Mouse (Mus musculus) lung, embryonic 14.5 days (tissue): ENCODE measurements at regions not wholly inside any gene's neighbourhood (a gene's known extent, or its start where the extent isn't known, plus 50 kb on each side); places are given as distances from the start of the nearest gene placed in this dataset.

Experiments used
- ATAC-seq: fragments of 200-750 bp; cut with Nextera tagmentation; 2 replicates; pipeline ENCODE4 v1.8.0; 2017; ENCODE audit warnings: mild to moderate bottlenecking, moderate TSS enrichment, moderate library complexity; ENCODE audit not compliant: insufficient read depth
- DNase-seq: peaks from one replicate; pipeline ENCODE4 v3.0.0-alpha.2; 2015
- H3K27ac ChIP-seq: fragments of 300-500 bp; sonication (generic); 2 replicates; pipeline ENCODE4 v1.5.1; 2014; ENCODE audit warnings: low read depth, mild to moderate bottlenecking, moderate library complexity
- H3K27me3 ChIP-seq: fragments of 300-500 bp; sonication (generic); 2 replicates; pipeline ENCODE4 v1.6.1; 2014; ENCODE audit warnings: low read length, control low read depth; ENCODE audit not compliant: insufficient read depth
- H3K36me3 ChIP-seq: fragments of 300-500 bp; sonication (generic); 2 replicates; pipeline ENCODE4 v1.6.1; 2014; ENCODE audit warnings: control low read depth; ENCODE audit not compliant: insufficient read depth
- H3K4me1 ChIP-seq: fragments of 300-500 bp; sonication (generic); 2 replicates; pipeline ENCODE4 v1.6.1; 2014; ENCODE audit warnings: antibody characterized with exemption, control low read depth; ENCODE audit not compliant: insufficient read depth
- H3K4me2 ChIP-seq: fragments of 300-500 bp; sonication (generic); 2 replicates; pipeline ENCODE4 v1.6.1; 2014; ENCODE audit warnings: mild to moderate bottlenecking
- H3K4me3 ChIP-seq: fragments of 300-500 bp; sonication (generic); 2 replicates; pipeline ENCODE4 v1.5.1; 2014; ENCODE audit warnings: low read depth, low read length
- H3K9ac ChIP-seq: fragments of 300-500 bp; sonication (generic); 2 replicates; pipeline ENCODE4 v1.6.1; 2014
- H3K9me3 ChIP-seq: fragments of 300-500 bp; sonication (generic); 2 replicates; pipeline ENCODE4 v1.6.1; 2016; ENCODE audit warnings: low read depth, low read length, control low read depth
- CTCF ChIP-seq: IDR thresholded peaks from 2 replicates; pipeline ENCODE4 v1.5.1; 2016; ENCODE audit warnings: antibody characterized with exemption, low read depth
- WGBS: fragments of 180-500 bp; shearing (Covaris S2); extraction: QIAGEN DNeasy Blood & Tissue Kit; methylation state at CpG from one replicate; pipeline ENCODE4 v1.1.7; 2014; 5-methylcytosine and 5-hydroxymethylcytosine counted together

DNA sequence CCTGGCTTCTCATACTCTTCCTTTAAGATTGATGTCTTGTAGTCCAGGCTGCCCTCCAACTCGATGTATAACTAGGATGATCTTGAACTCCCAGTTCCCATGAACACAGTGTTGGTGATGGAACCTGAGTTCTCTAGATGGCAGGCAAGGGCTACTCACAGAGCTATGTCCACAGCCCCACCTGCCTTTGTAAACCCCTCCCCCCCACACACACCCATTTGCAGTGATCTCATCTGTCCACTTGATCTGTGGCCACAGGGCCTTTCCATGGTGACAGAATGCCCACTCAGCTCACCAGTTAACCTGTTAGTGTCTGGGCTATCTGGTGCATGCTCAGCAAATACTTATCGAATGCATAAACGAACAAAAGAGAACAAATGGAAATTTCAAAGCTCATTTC lies 176.4 kb downstream of the Nucb2 start:
- Histone ChIP-seq H3K27me3 (no peaks in the 10 kb centered on the region), H3K4me1 (no peaks in the 10 kb centered on the region), H3K4me2 (no peak overlapping the region), H3K9ac (no peak overlapping the region), H3K27ac (no peak overlapping the region), H3K9me3 (no peaks in the 10 kb centered on the region), H3K4me3 (no peak overlapping the region), H3K36me3 (no peaks in the 10 kb centered on the region)
- DNase-seq (no peak), ATAC-seq (no peak)
- 41% methylated on average over 3 of the region's 3 CpGs for WGBS
- TF ChIP-seq CTCF: no peak

GRCm38 (mm10) chr7:116681268-116681667 lies 177.1 kb downstream of the Nucb2 start:
- Histone ChIP-seq H3K9me3 (no peaks in the 10 kb centered on the region), H3K27me3 (no peaks in the 10 kb centered on the region), H3K27ac (no peak overlapping the region), H3K4me2 (no peak overlapping the region), H3K9ac (no peak overlapping the region), H3K4me3 (no peak overlapping the region), H3K36me3 (no peaks in the 10 kb centered on the region), H3K4me1 (no peaks in the 10 kb centered on the region)
- DNase-seq: no peak
- ATAC-seq: no peak
- 22% methylated on average over 8 of the region's 8 CpGs for WGBS
- no peak for TF ChIP-seq CTCF

DNA sequence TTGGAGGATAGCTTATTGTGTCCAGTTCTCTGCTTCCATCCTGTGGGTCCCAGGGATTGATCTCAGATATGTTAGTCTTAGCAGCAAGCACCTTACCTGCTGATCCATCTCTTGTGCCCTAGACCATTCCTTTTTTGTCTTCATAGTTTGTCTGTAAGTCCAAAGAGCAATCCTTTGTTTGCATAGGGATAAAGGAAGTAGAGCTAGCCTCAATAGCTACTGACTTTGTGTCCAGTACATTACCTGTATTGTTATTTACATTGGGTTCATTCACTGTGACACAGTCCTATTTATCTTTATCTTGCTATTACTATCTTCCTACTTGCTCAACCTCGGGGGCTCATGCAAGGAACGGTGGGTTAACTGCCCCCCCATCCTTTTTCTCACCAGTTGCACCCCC lies 196.2 kb downstream of the Nucb2 start:
- Histone ChIP-seq H3K36me3 (no peaks in the 10 kb centered on the region), H3K9ac (no peak overlapping the region), H3K4me3 (no peak overlapping the region), H3K27me3 (no peaks in the 10 kb centered on the region), H3K9me3 (no peaks in the 10 kb centered on the region), H3K4me1 (no peaks in the 10 kb centered on the region), H3K4me2 (no peak overlapping the region), H3K27ac (no peak overlapping the region)
- 62% methylated on average over 2 of the region's 2 CpGs for WGBS
- no peak for TF ChIP-seq CTCF
- ATAC-seq: no peak
- DNase-seq: no peak

DNA sequence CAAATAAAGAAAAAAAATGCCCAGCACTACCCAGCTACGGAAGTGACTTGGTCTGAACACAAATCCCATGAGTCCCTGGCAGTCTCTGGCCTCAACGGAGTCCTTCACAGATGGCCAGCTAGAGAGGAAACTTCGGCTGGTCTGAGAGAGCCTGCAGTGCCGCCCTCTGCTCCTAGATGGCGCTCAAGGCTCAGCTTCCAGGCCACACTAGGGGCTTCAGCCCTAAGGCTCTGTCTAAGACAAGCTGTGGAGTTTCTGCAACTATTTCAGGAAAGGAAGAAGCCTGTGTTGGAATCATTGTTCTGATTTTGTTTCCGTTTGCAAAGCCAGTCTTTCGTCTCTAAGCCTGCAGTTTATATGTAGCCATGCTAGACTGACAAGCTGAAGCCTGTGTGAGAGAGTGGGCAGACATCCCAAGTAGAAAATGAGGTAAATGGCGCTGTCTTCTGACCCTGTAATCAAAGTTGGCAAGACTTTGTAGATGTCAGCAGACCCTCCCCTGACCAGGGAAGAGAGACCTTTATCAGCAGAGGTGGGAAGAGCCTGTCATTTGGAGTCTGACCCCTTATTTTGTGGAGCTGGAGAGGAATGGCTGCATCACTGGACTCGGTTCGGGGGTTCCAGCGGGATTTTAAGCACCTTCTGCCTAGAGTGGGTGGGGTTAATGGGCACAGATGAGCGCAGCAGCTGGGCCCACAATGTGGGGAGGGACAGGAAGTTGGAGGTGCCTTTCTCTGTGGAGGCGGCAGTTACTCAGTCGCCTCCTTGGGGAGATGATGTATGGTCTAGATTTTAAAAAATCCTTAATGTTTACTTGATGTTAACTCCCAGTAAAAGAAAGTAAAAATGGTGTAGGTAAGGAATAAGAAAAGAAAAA lies 197.5 kb downstream of the Nucb2 start:
- H3K27ac ChIP-seq: no peak overlapping the region

GRCm38 (mm10) chr7:116702596-116702995 lies 198.4 kb downstream of the Nucb2 start:
- Histone ChIP-seq H3K4me1 (no peaks in the 10 kb centered on the region), H3K27me3 (no peaks in the 10 kb centered on the region), H3K36me3 (no peaks in the 10 kb centered on the region), H3K9ac (no peak overlapping the region), H3K9me3 (no peaks in the 10 kb centered on the region), H3K27ac (no peak overlapping the region), H3K4me2 (no peak overlapping the region), H3K4me3 (no peak overlapping the region)
- DNase-seq (no peak), ATAC-seq (no peak)
- peak; percentile 34 for TF ChIP-seq CTCF
- 78% methylated on average over 2 of the region's 2 CpGs for WGBS

More for the DNA sequence above, 197.5 kb downstream of the Nucb2 start:
- Histone ChIP-seq H3K36me3 (no peaks in the 10 kb centered on the region), H3K4me1 (no peaks in the 10 kb centered on the region), H3K9me3 (no peaks in the 10 kb centered on the region), H3K9ac (no peak overlapping the region), H3K27me3 (no peaks in the 10 kb centered on the region), H3K4me3 (no peak overlapping the region), H3K4me2 (no peak overlapping the region)
- peak; percentile 93 for TF ChIP-seq CTCF
- ATAC-seq: peak; percentile 90
- peak; percentile 86 for DNase-seq
- WGBS: 38% methylated on average over 14 of the region's 14 CpGs

- H3K9me3 ChIP-seq: no peaks in the 10 kb centered on the region
- DNase-seq (no peak), ATAC-seq (no peak)
- no peak overlapping the region for H3K9ac ChIP-seq
- no peak for TF ChIP-seq CTCF
- no peak overlapping the region for H3K4me3 ChIP-seq
- no peaks in the 10 kb centered on the region for H3K27me3 ChIP-seq
- no peak overlapping the region for H3K27ac ChIP-seq
- no peak overlapping the region for H3K4me2 ChIP-seq
- H3K36me3 ChIP-seq: no peaks in the 10 kb centered on the region
- no peaks in the 10 kb centered on the region for H3K4me1 ChIP-seq
- 83% methylated on average over 2 of the region's 2 CpGs for WGBS
Measured at GRCm38 (mm10) chr7:116711541-116711940, 207.4 kb downstream of the Nucb2 start.

GRCm38 (mm10) chr7:116713200-116713599 lies 209.0 kb downstream of the Nucb2 start:
- Histone ChIP-seq H3K27me3 (no peaks in the 10 kb centered on the region), H3K36me3 (no peaks in the 10 kb centered on the region), H3K27ac (no peak overlapping the region), H3K9me3 (no peaks in the 10 kb centered on the region), H3K9ac (no peak overlapping the region), H3K4me1 (no peaks in the 10 kb centered on the region), H3K4me3 (no peak overlapping the region), H3K4me2 (no peak overlapping the region)
- DNase-seq: no peak
- no peak for TF ChIP-seq CTCF
- ATAC-seq: no peak
- WGBS: 63% methylated on average over 8 of the region's 8 CpGs
